ENCODE assay signal across 8 mouse cellular contexts in the genomic region with DNA sequence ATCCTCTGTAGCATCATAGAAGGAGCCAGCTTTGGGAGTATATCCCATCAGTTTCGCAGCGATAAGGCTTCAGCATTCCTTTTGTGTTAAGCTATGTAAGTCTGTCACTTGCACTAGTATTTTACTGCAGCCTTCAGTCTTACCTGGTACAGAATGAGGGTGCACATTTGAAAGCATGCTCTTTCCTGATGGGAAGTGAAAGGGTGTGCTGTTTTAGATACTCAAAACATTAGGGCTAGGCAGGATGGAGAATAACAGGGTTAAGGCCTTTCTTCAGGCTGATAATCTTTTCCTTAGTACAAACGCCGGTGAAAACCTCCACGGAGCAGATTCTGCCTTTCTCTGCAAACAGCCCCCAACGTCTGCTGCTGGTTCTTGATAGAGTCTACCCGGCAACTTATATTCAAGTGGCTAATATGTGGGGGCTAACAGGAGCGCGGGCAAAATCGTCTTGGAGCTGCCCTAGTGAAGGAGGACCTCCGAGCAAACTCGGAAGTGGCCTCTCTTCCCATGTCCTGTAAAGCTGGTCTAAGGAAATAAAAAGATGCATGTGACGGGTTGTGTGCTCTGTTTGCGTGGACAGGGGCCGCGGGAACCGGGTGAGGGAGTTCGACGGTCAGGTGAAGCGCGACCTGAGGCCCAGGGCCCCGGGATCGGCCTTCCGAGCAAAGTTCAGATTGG. TPM values are rescaled to one million over a fixed set of nuclear protein-coding genes. Genes with fewer than 3 reads are reported as not detected.
DNase-seq lines count a peak whose midpoint lies in the region; ATAC-seq and TF ChIP-seq lines count a peak whose summit lies in the region.

No protein-coding gene starts in this region.

- ATAC-seq in hindbrain, embryonic 12.5 days (ENCODE audit: low FRiP score): peak; percentile 89
- peak; percentile 5 for ATAC-seq in midbrain, embryonic 13.5 days

- peak overlapping the region; percentile 78 for H3K9ac ChIP-seq in hindbrain, embryonic 12.5 days
- peak overlapping the region; percentile 76 for H3K9ac ChIP-seq in midbrain, embryonic 13.5 days (replicated peaks)

- peaks cover 11% of the 10 kb centered on the region for H3K36me3 ChIP-seq in hindbrain, embryonic 12.5 days
- H3K36me3 ChIP-seq in midbrain, embryonic 13.5 days: peaks cover 15% of the 10 kb centered on the region

- WGBS in lung, adult 2 months: 7% methylated on average over 24 of the region's 24 CpGs
- WGBS in hindbrain, embryonic 12.5 days: 10% methylated on average over 24 of the region's 24 CpGs
- 8% methylated on average over 24 of the region's 24 CpGs for WGBS in midbrain, embryonic 13.5 days

- peak overlapping the region; percentile 83 for H3K4me2 ChIP-seq in hindbrain, embryonic 12.5 days (replicated peaks)
- peak overlapping the region; percentile 69 for H3K4me2 ChIP-seq in midbrain, embryonic 13.5 days (replicated peaks)

- H3K27me3 ChIP-seq in hindbrain, embryonic 12.5 days: 0 out of 2 replicates have a peak, but pooled peaks cover 2% of the 10 kb centered on the region
- no peaks in the 10 kb centered on the region for H3K27me3 ChIP-seq in midbrain, embryonic 13.5 days

- no peak for TF ChIP-seq POLR2A in lung, adult 2 months (IDR thresholded peaks at IDR 0.05; ENCODE audit: borderline replicate concordance, extremely low read depth, low read depth, low read length)

- H3K4me1 ChIP-seq in lung, adult 2 months (ENCODE audit: control insufficient read depth, insufficient read depth, low read length): peaks cover 10% of the 10 kb centered on the region
- peaks cover 15% of the 10 kb centered on the region for H3K4me1 ChIP-seq in hindbrain, embryonic 12.5 days
- peaks cover 25% of the 10 kb centered on the region for H3K4me1 ChIP-seq in midbrain, embryonic 13.5 days (replicated peaks)

- TF ChIP-seq CTCF in lung, adult 2 months (IDR thresholded peaks at IDR 0.05; ENCODE audit: insufficient read depth, low read length): no peak

- peak overlapping the region; percentile 88 for H3K27ac ChIP-seq in hindbrain, embryonic 12.5 days
- peak overlapping the region; percentile 83 for H3K27ac ChIP-seq in midbrain, embryonic 13.5 days

- no peaks in the 10 kb centered on the region for H3K9me3 ChIP-seq in hindbrain, embryonic 12.5 days (replicated peaks)
- no peaks in the 10 kb centered on the region for H3K9me3 ChIP-seq in midbrain, embryonic 13.5 days

- H3K4me3 ChIP-seq in lung, adult 2 months (replicated peaks; ENCODE audit: extremely low read depth, low read depth, low read length): peak overlapping the region; percentile 77
- H3K4me3 ChIP-seq in hindbrain, embryonic 12.5 days: peak overlapping the region; percentile 74
- peak overlapping the region; percentile 88 for H3K4me3 ChIP-seq in midbrain, embryonic 13.5 days (replicated peaks)

- DNase-seq in lung, adult 2 months: no peak
- DNase-seq in lung, postnatal 10 days: no peak
- peak; percentile 7 for DNase-seq in embryo, embryonic 11 days
- DNase-seq in adrenal gland, postnatal 25 days: no peak
- DNase-seq in cerebellum, adult 11 months: no peak
- no peak for DNase-seq in layer of hippocampus, adult 9-10 months (ENCODE audit: low spot score)

RNA-seq across cellular contexts. Expression of a gene that starts 0.5 kb away (rescaled TPM):
- 33.4 and 60.8 TPM in 2 replicates for polyA plus RNA-seq in lung, adult 2 months (2012; rRNA removed)
- polyA plus RNA-seq in hindbrain, embryonic 12.5 days (2016; fragmentation: Nextera tagmentation; extraction: Ambion mirVana): 303 and 327 TPM in 2 replicates
- 302 and 303 TPM in 2 replicates for polyA plus RNA-seq in midbrain, embryonic 13.5 days (2015; fragmentation: Nextera tagmentation; extraction: Ambion mirVana)
- 102 and 110 TPM in 2 replicates for total RNA-seq in adrenal gland, postnatal 25 days (2021)

RNA-seq across cellular contexts. Expression of a gene that starts 24.6 kb away (rescaled TPM):
- polyA plus RNA-seq in lung, adult 2 months (2012; rRNA removed): 11.3 and 14.4 TPM in 2 replicates
- 13.4 and 18.6 TPM in 2 replicates for polyA plus RNA-seq in hindbrain, embryonic 12.5 days (2016; fragmentation: Nextera tagmentation; extraction: Ambion mirVana)
- polyA plus RNA-seq in midbrain, embryonic 13.5 days (2015; fragmentation: Nextera tagmentation; extraction: Ambion mirVana): 18.3 and 20.7 TPM in 2 replicates
- 5.6 and 7.2 TPM in 2 replicates for total RNA-seq in adrenal gland, postnatal 25 days (2021)

RNA-seq across cellular contexts. Expression of a gene that starts 26.3 kb away (rescaled TPM):
- polyA plus RNA-seq in lung, adult 2 months (2012; rRNA removed): 5.2 and 6.0 TPM in 2 replicates
- polyA plus RNA-seq in hindbrain, embryonic 12.5 days (2016; fragmentation: Nextera tagmentation; extraction: Ambion mirVana): 17.1 and 19.8 TPM in 2 replicates
- polyA plus RNA-seq in midbrain, embryonic 13.5 days (2015; fragmentation: Nextera tagmentation; extraction: Ambion mirVana): 14.9 and 17.9 TPM in 2 replicates
- 8.6 and 11.4 TPM in 2 replicates for total RNA-seq in adrenal gland, postnatal 25 days (2021)

RNA-seq across cellular contexts. Expression of a gene that starts 47.8 kb away (rescaled TPM):
- 0.12 and 0.72 TPM in 2 replicates for polyA plus RNA-seq in lung, adult 2 months (2012; rRNA removed)
- polyA plus RNA-seq in hindbrain, embryonic 12.5 days (2016; fragmentation: Nextera tagmentation; extraction: Ambion mirVana): 4.1 and 5.2 TPM in 2 replicates
- polyA plus RNA-seq in midbrain, embryonic 13.5 days (2015; fragmentation: Nextera tagmentation; extraction: Ambion mirVana): 4.9 and 5.6 TPM in 2 replicates
- total RNA-seq in adrenal gland, postnatal 25 days (2021): 4.7 and 9.2 TPM in 2 replicates

RNA-seq across cellular contexts. Expression of a gene that starts 48.0 kb away (rescaled TPM):
- polyA plus RNA-seq in lung, adult 2 months (2012; rRNA removed): 0.08 and 0.10 TPM in 2 replicates
- 5.8 and 7.4 TPM in 2 replicates for polyA plus RNA-seq in hindbrain, embryonic 12.5 days (2016; fragmentation: Nextera tagmentation; extraction: Ambion mirVana)
- polyA plus RNA-seq in midbrain, embryonic 13.5 days (2015; fragmentation: Nextera tagmentation; extraction: Ambion mirVana): 9.1 and 10.2 TPM in 2 replicates
- 1.1 and 4.0 TPM in 2 replicates for total RNA-seq in adrenal gland, postnatal 25 days (2021)
